Mouse (Mus musculus) brain, embryonic 18.5 days (tissue): Measurements from ENCODE around the gene Chst12.

ENCODE experiments used
- DNase-seq: peaks from one replicate; pipeline ENCODE4 v3.0.0-alpha.2; 2012; ENCODE audit warnings: low read depth, low spot score

The Chst12 gene

GRCm38 (mm10) chr5:140517159-140517920, 12.0 kb downstream of the Chst12 start:
- DNase-seq, result no peak

GRCm38 (mm10) chr5:140517921-140518230, 12.5 kb downstream of the Chst12 start:
- DNase-seq, result no peak

- no peak for DNase-seq
Measured at GRCm38 (mm10) chr5:140521196-140521595, 15.8 kb downstream of the Chst12 start.

- no peak for DNase-seq
Measured at GRCm38 (mm10) chr5:140526754-140527153, 21.4 kb downstream of the Chst12 start.

GRCm38 (mm10) chr5:140538111-140538683, 32.8 kb downstream of the Chst12 start:
- no peak for DNase-seq

GRCm38 (mm10) chr5:140540106-140540505, 34.8 kb downstream of the Chst12 start:
- no peak for DNase-seq

GRCm38 (mm10) chr5:140542811-140543575, 37.6 kb downstream of the Chst12 start:
- no peak for DNase-seq

GRCm38 (mm10) chr5:140545651-140546050, 40.3 kb downstream of the Chst12 start:
- DNase-seq, result no peak

- no peak for DNase-seq
Measured at GRCm38 (mm10) chr5:140546332-140546731, 41.0 kb downstream of the Chst12 start.

GRCm38 (mm10) chr5:140549306-140550047, 44.1 kb downstream of the Chst12 start:
- DNase-seq, result peak; percentile 63

GRCm38 (mm10) chr5:140553719-140554118, 48.4 kb downstream of the Chst12 start:
- DNase-seq, result no peak

- no peak for DNase-seq
Measured at GRCm38 (mm10) chr5:140556859-140557258, 51.5 kb downstream of the Chst12 start.

- no peak for DNase-seq
Measured at GRCm38 (mm10) chr5:140562601-140563000, 57.3 kb downstream of the Chst12 start.

GRCm38 (mm10) chr5:140564896-140565295, 59.5 kb downstream of the Chst12 start, which contains the start of gene Grifin:
Grifin (minus strand) TSS chr5:140565071.
- DNase-seq, result no peak

GRCm38 (mm10) chr5:140565451-140565850, 60.1 kb downstream of the Chst12 start:
- no peak for DNase-seq

- DNase-seq, result no peak
Measured at GRCm38 (mm10) chr5:140565856-140566255, 60.5 kb downstream of the Chst12 start.

GRCm38 (mm10) chr5:140566271-140566670, 60.9 kb downstream of the Chst12 start:
- DNase-seq, result no peak

- DNase-seq, result no peak
Measured at GRCm38 (mm10) chr5:140567321-140567720, 62.0 kb downstream of the Chst12 start.

GRCm38 (mm10) chr5:140567751-140568150, 62.4 kb downstream of the Chst12 start:
- DNase-seq, result no peak

GRCm38 (mm10) chr5:140568321-140568970, 63.1 kb downstream of the Chst12 start:
- DNase-seq, result no peak

- no peak for DNase-seq
Measured at GRCm38 (mm10) chr5:140569032-140569595, 63.8 kb downstream of the Chst12 start.
